Mouse (Mus musculus): Measurements from ENCODE around the gene Tmem207. TPM values are rescaled to one million over a fixed set of nuclear protein-coding genes. Genes with fewer than 3 reads are reported as not detected.
"Not testable (repeated sequence)": the region's sequence is repeated elsewhere in the genome, so short reads cannot be mapped to it uniquely, and the experiment has no call there.

Tmem207 gene
- polyA plus RNA-seq, 1 experiment from 2014 or later = not detected

DNA sequence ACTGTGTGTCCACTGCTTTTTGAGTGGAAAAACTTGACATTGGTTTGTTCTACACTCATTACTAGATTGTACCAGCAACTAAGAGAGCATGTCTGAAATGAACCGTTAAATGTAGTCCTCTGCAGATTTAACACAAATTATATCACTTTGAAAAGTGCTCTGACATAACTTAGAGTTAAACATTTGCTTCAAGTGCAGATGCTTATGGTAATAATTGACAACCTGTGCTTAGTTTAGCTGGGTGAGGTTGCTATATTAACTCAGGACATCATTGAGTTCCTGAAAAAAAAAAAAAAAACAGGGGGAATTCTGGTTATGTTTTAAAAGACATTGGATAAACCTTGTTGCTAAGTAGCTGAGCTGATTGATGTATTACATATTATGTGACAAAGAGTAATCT lies 3.9 kb upstream of the Tmem207 start:
- DNase-seq (no peak), ATAC-seq (ENCODE audit: low read depth) (no peak)
- Histone ChIP-seq H3K27ac (no peak overlapping the region), H3K36me3 (no peaks in the 10 kb centered on the region), H3K9me3 (replicated peaks) (no peaks in the 10 kb centered on the region), H3K4me2 (no peak overlapping the region), H3K4me1 (replicated peaks) (no peaks in the 10 kb centered on the region), H3K9ac (no peak overlapping the region), H3K27me3 (no peaks in the 10 kb centered on the region), H3K4me3 (replicated peaks) (no peak overlapping the region)
- WGBS (ENCODE audit: insufficient replicate concordance) = 77% methylated on average over 1 of the region's 1 CpGs

DNA sequence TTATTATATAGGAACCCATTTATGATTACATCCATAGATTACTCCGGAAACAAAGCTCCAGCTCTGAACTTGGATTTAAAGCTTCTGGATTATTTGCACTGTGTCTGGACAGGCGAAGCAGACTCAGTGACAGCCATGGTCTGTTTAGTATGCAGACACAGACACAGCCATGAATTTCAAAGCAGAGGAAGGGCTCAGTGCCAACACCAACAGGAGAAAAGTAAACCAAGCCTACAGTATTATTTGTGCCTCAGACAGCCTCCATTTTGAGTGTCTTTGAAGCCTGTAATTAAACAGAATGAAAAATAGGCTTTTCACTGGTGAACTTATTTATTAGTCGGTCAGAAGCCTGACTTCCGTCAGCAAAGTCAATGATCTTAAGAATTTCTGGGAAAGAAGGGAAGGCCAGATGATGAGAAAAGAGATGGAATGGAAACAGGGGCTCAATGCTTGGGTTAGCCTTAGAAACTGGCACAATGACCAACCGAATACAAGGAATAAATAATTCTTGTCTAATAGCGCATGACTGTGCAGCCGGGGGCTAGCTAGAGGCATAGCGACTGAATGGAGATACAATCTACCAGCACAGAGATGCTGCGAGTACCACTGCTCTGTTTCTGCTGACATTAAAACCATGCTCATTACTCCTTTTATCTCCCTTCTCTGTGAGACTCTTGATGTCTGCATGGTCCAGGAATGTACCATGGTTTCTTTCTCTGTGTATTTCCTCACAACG lies 1.5 kb upstream of the Tmem207 start:
- H3K36me3 ChIP-seq = no peaks in the 10 kb centered on the region
- ATAC-seq (ENCODE audit: low read depth) (no peak), DNase-seq (no peak)
- H3K4me3 ChIP-seq (replicated peaks) = no peak overlapping the region
- no peak overlapping the region for H3K27ac ChIP-seq
- H3K27me3 ChIP-seq = no peaks in the 10 kb centered on the region
- H3K9me3 ChIP-seq (replicated peaks) = no peaks in the 10 kb centered on the region
- H3K4me2 ChIP-seq = no peak overlapping the region
- H3K4me1 ChIP-seq (replicated peaks) = no peaks in the 10 kb centered on the region
- 73% methylated on average over 10 of the region's 10 CpGs for WGBS (ENCODE audit: insufficient replicate concordance)
- no peak overlapping the region for H3K9ac ChIP-seq

DNA sequence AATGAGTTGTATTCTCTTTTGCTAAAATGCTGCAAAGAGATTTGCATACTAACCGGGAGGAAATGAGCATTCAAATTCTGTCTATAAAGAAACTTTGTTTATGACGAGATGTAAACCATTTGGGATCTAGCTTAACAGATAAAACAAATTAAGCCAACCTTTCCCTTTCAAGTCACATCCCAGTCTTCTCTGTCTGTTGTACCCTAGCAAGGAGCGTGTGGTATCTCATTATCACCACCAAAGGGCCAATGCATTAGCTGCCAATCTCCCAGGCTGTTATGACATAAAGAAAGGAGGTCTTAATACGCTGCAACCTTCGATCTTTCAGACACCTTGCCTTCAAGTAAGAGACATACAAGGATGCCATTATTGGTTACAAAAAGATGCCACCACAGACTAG lies 737 bp downstream of the Tmem207 start:
- Histone ChIP-seq H3K36me3 (no peaks in the 10 kb centered on the region), H3K27ac (no peak overlapping the region), H3K4me2 (no peak overlapping the region), H3K4me3 (replicated peaks) (no peak overlapping the region), H3K27me3 (no peaks in the 10 kb centered on the region), H3K9me3 (replicated peaks) (no peaks in the 10 kb centered on the region), H3K9ac (no peak overlapping the region), H3K4me1 (replicated peaks) (no peaks in the 10 kb centered on the region)
- WGBS (ENCODE audit: insufficient replicate concordance) = 56% methylated on average over 5 of the region's 5 CpGs
- no peak for DNase-seq
- ATAC-seq (ENCODE audit: low read depth) = no peak

DNA sequence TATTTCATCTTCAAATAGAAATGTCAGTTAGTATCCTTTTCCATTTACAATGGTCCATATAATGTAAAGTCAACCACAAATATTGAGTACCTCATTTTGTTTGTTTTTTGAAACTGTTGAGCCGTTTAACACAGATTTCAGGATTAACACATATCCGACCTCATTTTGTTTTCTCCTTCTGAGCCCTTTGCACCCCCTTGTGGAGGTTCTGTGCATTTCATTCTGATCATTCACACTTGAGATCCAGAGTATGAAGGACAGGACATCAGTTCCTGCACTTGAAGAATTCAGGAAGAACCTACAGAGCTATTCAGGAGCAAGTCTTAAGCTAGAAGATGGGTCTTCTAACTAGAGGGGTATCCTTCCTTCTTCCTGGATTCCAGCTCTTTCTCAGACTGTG lies 7.0 kb downstream of the Tmem207 start:
- Histone ChIP-seq H3K27me3 (no peaks in the 10 kb centered on the region), H3K4me3 (replicated peaks) (no peak overlapping the region), H3K36me3 (no peaks in the 10 kb centered on the region), H3K9me3 (replicated peaks) (no peaks in the 10 kb centered on the region), H3K27ac (no peak overlapping the region), H3K4me2 (no peak overlapping the region), H3K9ac (no peak overlapping the region), H3K4me1 (replicated peaks) (no peaks in the 10 kb centered on the region)
- 45% methylated on average over 2 of the region's 2 CpGs for WGBS (ENCODE audit: insufficient replicate concordance)
- ATAC-seq (ENCODE audit: low read depth) (no peak), DNase-seq (no peak)

DNA sequence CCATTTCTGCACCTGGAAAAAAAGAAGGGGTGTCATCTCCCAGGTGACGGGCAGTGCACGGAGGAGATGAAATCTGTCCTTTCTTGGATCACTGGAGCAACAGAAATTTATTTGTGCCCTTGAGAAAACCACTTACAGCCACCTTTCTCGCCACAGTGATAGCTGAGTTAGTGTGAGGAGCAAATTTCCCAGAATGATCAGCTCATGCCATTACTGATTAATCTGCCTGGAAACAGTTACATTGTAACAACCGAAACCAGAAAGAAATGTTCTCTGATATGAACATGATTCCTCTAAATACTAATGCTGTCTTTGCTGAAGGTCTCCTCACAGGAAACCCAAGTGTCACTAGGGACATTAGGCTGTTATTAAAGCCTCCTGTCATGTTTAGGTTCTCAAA lies 21.6 kb downstream of the Tmem207 start:
- H3K9me3 ChIP-seq (replicated peaks) = no peaks in the 10 kb centered on the region
- ATAC-seq (ENCODE audit: low read depth) (no peak), DNase-seq (no peak)
- no peaks in the 10 kb centered on the region for H3K36me3 ChIP-seq
- WGBS (ENCODE audit: insufficient replicate concordance) = 58% methylated on average over 4 of the region's 4 CpGs
- H3K9ac ChIP-seq = no peak overlapping the region
- H3K4me2 ChIP-seq = no peak overlapping the region
- H3K4me3 ChIP-seq (replicated peaks) = no peak overlapping the region
- no peaks in the 10 kb centered on the region for H3K4me1 ChIP-seq (replicated peaks)
- no peaks in the 10 kb centered on the region for H3K27me3 ChIP-seq
- no peak overlapping the region for H3K27ac ChIP-seq

DNA sequence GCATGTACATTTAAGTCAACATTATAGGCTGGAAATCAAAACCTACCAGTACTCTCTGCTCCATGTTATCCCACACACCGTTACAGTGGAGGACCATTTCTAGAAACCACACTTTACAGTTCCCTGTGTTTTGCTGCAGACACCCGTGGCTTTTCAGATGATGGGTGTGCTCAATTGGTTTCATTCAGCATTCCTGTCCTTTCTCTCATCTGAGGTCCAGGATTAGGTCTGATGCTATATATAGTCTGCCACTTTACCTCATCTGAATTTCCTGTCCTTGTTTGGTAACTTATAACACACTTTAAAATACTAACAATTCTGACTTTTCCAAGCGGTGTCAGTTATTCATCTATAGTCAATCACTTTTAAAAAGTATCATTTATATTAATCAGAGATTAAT lies 25.8 kb downstream of the Tmem207 start:
- Histone ChIP-seq H3K9ac (no peak overlapping the region), H3K4me3 (replicated peaks) (no peak overlapping the region), H3K27ac (no peak overlapping the region), H3K4me1 (replicated peaks) (no peaks in the 10 kb centered on the region), H3K9me3 (replicated peaks) (no peaks in the 10 kb centered on the region), H3K27me3 (no peaks in the 10 kb centered on the region), H3K4me2 (no peak overlapping the region), H3K36me3 (no peaks in the 10 kb centered on the region)
- 56% methylated on average over 3 of the region's 3 CpGs for WGBS (ENCODE audit: insufficient replicate concordance)
- DNase-seq = no peak
- ATAC-seq (ENCODE audit: low read depth) = no peak

DNA sequence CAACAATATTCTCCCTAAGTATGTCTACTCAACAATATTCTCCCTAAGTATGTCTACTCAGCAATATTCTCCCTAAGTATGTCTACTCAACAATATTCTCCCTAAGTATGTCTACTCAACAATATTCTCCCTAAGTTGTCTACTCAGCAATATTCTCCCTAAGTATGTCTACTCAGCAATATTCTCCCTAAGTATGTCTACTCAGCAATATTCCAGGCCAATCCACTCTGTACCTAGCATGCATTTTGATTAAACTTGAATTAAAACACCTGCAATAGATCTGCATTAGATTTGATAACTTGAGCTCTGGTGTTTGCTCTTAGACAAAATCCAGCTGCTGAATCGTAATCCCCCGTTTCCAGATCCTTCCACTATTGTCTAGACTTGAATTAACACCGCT lies 26.9 kb downstream of the Tmem207 start:
- 69% methylated on average over 3 of the region's 3 CpGs for WGBS (ENCODE audit: insufficient replicate concordance)
- H3K4me1 ChIP-seq (replicated peaks); ATAC-seq (ENCODE audit: low read depth): not testable (repeated sequence)

DNA sequence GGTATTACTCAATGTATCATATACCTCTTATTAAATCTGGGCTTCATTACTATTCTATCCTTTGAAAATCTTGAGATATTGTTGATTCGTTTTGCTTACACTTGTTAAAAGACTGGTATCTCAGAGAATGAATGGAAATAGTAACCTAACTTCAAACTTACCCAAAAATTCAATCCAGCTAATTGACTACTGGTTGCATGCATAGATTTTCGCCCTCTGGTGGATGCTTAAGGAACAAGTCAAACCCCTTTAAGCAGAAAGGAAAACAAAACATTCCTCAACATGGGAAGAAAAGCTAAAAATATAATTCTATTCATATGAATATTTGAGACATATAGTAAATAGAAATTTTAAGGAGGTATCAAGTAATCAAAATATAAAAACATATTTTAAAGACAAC lies 30.8 kb downstream of the Tmem207 start:
- 15% methylated on average over 2 of the region's 2 CpGs for WGBS (ENCODE audit: insufficient replicate concordance)
- DNase-seq = no peak

More for the DNA sequence above, 26.9 kb downstream of the Tmem207 start:
- not testable (repeated sequence) for DNase-seq; H3K9me3 ChIP-seq (replicated peaks); H3K4me3 ChIP-seq (replicated peaks); H3K9ac ChIP-seq; H3K4me2 ChIP-seq; H3K36me3 ChIP-seq; H3K27me3 ChIP-seq; H3K27ac ChIP-seq

DNA sequence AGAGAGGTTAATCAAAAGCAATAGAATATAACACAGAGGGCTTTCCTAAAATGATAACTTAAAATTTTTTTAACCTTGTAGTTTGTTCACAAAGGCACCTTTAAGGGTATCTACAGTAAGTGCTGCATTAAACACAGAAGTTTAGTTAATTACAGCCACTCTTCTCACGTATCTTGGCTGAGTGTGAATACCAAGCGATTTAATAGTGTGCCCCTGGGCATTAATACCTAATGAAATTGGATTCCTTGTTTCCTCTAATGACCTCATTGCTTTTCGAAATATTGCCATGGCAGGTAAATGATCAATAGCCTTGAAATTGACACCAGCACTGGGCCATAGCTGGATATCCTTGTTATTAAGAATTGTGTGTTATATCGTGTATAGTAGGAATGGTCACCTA lies 55.3 kb downstream of the Tmem207 start:
- no peak for DNase-seq
- H3K9me3 ChIP-seq (replicated peaks) = no peaks in the 10 kb centered on the region
- no peaks in the 10 kb centered on the region for H3K36me3 ChIP-seq
- H3K9ac ChIP-seq = no peak overlapping the region
- H3K4me1 ChIP-seq (replicated peaks) = no peaks in the 10 kb centered on the region
- no peak overlapping the region for H3K27ac ChIP-seq
- no peak overlapping the region for H3K4me2 ChIP-seq
- 61% methylated on average over 4 of the region's 4 CpGs for WGBS (ENCODE audit: insufficient replicate concordance)
- no peak overlapping the region for H3K4me3 ChIP-seq (replicated peaks)
- ATAC-seq (ENCODE audit: low read depth) = no peak
- H3K27me3 ChIP-seq = no peaks in the 10 kb centered on the region

More for the DNA sequence above, 30.8 kb downstream of the Tmem207 start:
- Histone ChIP-seq H3K4me3 (replicated peaks) (no peak overlapping the region), H3K27ac (no peak overlapping the region), H3K4me2 (no peak overlapping the region), H3K27me3 (no peaks in the 10 kb centered on the region), H3K9ac (no peak overlapping the region), H3K9me3 (replicated peaks) (no peaks in the 10 kb centered on the region), H3K36me3 (no peaks in the 10 kb centered on the region), H3K4me1 (replicated peaks) (no peaks in the 10 kb centered on the region)
- no peak for ATAC-seq (ENCODE audit: low read depth)

DNA sequence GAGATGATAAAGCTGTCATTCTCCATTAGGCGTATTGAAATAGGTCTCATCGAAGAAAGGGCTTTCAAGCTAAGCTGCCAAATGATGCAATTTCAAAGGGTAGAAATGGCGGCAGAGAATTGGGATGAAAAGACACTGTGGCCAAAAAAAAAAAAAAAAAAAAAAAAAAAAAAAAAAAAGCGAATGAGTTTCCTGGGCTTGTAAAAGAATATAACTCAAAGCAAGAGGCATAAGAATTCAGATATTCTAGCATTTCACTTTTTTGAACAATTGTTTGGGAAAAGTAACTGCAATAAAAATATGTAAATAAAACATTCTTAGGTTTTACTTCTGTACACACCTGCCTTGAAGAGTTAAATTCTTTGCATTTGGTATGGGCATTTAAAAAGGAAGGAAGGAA lies 60.0 kb downstream of the Tmem207 start:
- Histone ChIP-seq H3K27ac (no peak overlapping the region), H3K9ac (no peak overlapping the region), H3K9me3 (replicated peaks) (no peaks in the 10 kb centered on the region), H3K27me3 (no peaks in the 10 kb centered on the region), H3K4me3 (replicated peaks) (no peak overlapping the region), H3K4me2 (no peak overlapping the region), H3K4me1 (replicated peaks) (no peaks in the 10 kb centered on the region), H3K36me3 (no peaks in the 10 kb centered on the region)
- no peak for ATAC-seq (ENCODE audit: low read depth)
- WGBS (ENCODE audit: insufficient replicate concordance) = 73% methylated on average over 4 of the region's 4 CpGs
- no peak for DNase-seq

DNA sequence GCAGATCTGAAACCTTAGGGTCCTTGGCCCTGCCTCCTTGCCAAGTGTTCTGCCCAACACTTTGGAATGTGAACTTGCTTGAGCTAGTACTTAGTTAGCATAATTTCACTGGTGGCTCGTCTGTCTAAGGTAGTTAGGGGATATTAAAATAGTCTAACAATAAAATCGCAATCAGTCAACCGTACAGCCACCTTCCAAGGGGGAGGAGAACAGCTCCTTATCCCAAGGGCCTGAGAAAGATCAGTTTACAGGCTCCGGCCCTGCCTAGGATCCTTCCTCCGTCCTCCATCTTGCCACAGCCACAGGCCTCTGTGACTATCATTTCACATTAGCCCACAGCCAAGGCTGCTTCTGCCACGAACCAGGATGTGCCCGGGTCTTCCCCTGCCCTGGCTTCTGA lies 63.7 kb downstream of the Tmem207 start, which contains the start of gene Cldn16:
Gene Cldn16 (plus strand): TSS at position 301 of the 400 bp plus-strand sequence.
- Histone ChIP-seq H3K4me2 (no peak within 1 kb of the TSS), H3K9ac (no peak within 1 kb of the TSS), H3K4me3 (replicated peaks) (no peak within 1 kb of the TSS), H3K36me3 (no peaks in the 10 kb centered on the region), H3K9me3 (replicated peaks) (no peaks in the 10 kb centered on the region), H3K4me1 (replicated peaks) (no peaks in the 10 kb centered on the region), H3K27me3 (no peaks in the 10 kb centered on the region), H3K27ac (no peak within 1 kb of the TSS)
- no peak for ATAC-seq (ENCODE audit: low read depth)
- WGBS (ENCODE audit: insufficient replicate concordance) = 69% methylated on average over 7 of the region's 7 CpGs
- no peak for DNase-seq

DNA sequence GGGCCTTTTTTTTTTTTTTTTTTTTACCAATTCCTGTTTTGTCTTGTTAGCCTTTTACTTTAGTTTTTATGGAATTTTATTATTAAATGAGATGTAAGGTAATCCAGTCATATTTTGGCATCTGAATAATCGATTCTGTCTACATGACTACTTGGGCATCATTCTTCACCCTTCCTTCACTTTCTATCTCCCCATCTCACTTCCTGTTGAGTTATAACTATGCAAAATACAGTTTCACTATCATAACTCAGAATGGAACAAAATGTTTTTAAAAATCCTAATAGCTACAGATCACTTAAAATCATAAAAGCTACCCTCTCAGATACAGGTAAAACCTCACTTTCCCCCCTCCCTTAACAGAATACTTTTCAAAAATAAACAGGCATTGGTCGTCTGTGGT lies 70.4 kb downstream of the Tmem207 start:
- Histone ChIP-seq H3K36me3 (no peaks in the 10 kb centered on the region), H3K4me1 (replicated peaks) (no peaks in the 10 kb centered on the region), H3K4me3 (replicated peaks) (no peak overlapping the region), H3K4me2 (no peak overlapping the region), H3K9me3 (replicated peaks) (no peaks in the 10 kb centered on the region), H3K27ac (no peak overlapping the region), H3K27me3 (no peaks in the 10 kb centered on the region), H3K9ac (no peak overlapping the region)
- 48% methylated on average over 2 of the region's 2 CpGs for WGBS (ENCODE audit: insufficient replicate concordance)
- ATAC-seq (ENCODE audit: low read depth) (no peak), DNase-seq (no peak)
